Mouse (Mus musculus): ENCODE results near the gene Slc17a9. TPM values are rescaled to one million over a fixed set of nuclear protein-coding genes. Genes with fewer than 3 reads are reported as not detected.

Slc17a9 gene
- polyA plus RNA-seq, 1 experiment from 2014 or later = 0.42 TPM

DNA sequence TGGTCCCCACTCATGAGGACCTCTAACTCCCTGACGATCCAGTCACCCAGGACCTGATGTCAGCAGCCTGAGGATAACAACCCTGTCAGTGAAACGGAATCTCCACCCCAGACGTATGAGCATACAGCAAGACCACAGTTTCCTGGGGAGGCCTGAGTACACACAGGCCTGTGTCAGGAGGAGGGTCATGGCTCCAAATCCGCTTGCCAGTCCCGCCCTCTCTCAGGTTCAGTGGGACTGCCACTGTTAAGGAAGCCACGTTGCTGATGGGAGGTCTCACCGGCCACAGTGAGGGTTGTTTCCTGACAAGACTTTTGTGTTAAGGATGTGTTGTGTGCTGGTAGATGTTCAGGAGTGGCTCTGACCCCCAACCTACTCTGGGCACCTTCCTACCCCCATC, 16.4 kb downstream of the Slc17a9 start:
- DNase-seq (ENCODE audit: low spot score) = peak; percentile 2
- Histone ChIP-seq H3K4me3 (ENCODE audit: low read depth, low read length) (no peak overlapping the region), H3K4me1 (ENCODE audit: control insufficient read depth, insufficient read depth, low read length) (no peaks in the 10 kb centered on the region), H3K27me3 (ENCODE audit: control insufficient read depth, insufficient read depth, low read length) (no peaks in the 10 kb centered on the region), H3K4me2 (ENCODE audit: low read depth) (no peak overlapping the region), H3K36me3 (ENCODE audit: control insufficient read depth, insufficient read depth, low read length) (no peaks in the 10 kb centered on the region), H3K27ac (ENCODE audit: low read depth, low read length) (no peak overlapping the region), H3K9ac (ENCODE audit: low read length) (no peak overlapping the region), H3K9me3 (ENCODE audit: control insufficient read depth, low read length) (no peaks in the 10 kb centered on the region)
- ATAC-seq (ENCODE audit: insufficient read depth, low FRiP score, low TSS enrichment) = no peak
- 78% methylated on average over 7 of the region's 7 CpGs for WGBS

- DNase-seq (ENCODE audit: low spot score) = no peak
- Histone ChIP-seq H3K4me2 (ENCODE audit: low read depth) (no peak overlapping the region), H3K4me3 (ENCODE audit: low read depth, low read length) (no peak overlapping the region), H3K9me3 (ENCODE audit: control insufficient read depth, low read length) (no peaks in the 10 kb centered on the region), H3K9ac (ENCODE audit: low read length) (no peak overlapping the region), H3K27ac (ENCODE audit: low read depth, low read length) (no peak overlapping the region), H3K36me3 (ENCODE audit: control insufficient read depth, insufficient read depth, low read length) (no peaks in the 10 kb centered on the region), H3K4me1 (ENCODE audit: control insufficient read depth, insufficient read depth, low read length) (peaks cover 5% of the 10 kb centered on the region; the same call in 1 of the 2 replicates), H3K27me3 (ENCODE audit: control insufficient read depth, insufficient read depth, low read length) (no peaks in the 10 kb centered on the region)
- 89% methylated on average over 6 of the region's 6 CpGs for WGBS
- no peak for ATAC-seq (ENCODE audit: insufficient read depth, low FRiP score, low TSS enrichment)
Measured at GRCm38 (mm10) chr2:180742820-180743219, 17.8 kb downstream of the Slc17a9 start.

GRCm38 (mm10) chr2:180743321-180743720, 18.3 kb downstream of the Slc17a9 start:
- no peaks in the 10 kb centered on the region for H3K27me3 ChIP-seq (ENCODE audit: control insufficient read depth, insufficient read depth, low read length)
- 90% methylated on average over 2 of the region's 2 CpGs for WGBS
- no peak overlapping the region for H3K4me2 ChIP-seq (ENCODE audit: low read depth)
- no peaks in the 10 kb centered on the region for H3K9me3 ChIP-seq (ENCODE audit: control insufficient read depth, low read length)
- no peak for ATAC-seq (ENCODE audit: insufficient read depth, low FRiP score, low TSS enrichment)
- DNase-seq (ENCODE audit: low spot score) = no peak
- H3K9ac ChIP-seq (ENCODE audit: low read length) = no peak overlapping the region
- H3K4me3 ChIP-seq (ENCODE audit: low read depth, low read length) = no peak overlapping the region
- H3K27ac ChIP-seq (ENCODE audit: low read depth, low read length) = no peak overlapping the region
- H3K36me3 ChIP-seq (ENCODE audit: control insufficient read depth, insufficient read depth, low read length) = no peaks in the 10 kb centered on the region
- peaks cover 5% of the 10 kb centered on the region; the same call in 1 of the 2 replicates for H3K4me1 ChIP-seq (ENCODE audit: control insufficient read depth, insufficient read depth, low read length)

GRCm38 (mm10) chr2:180745248-180745927, 20.3 kb downstream of the Slc17a9 start:
- Histone ChIP-seq H3K4me2 (ENCODE audit: low read depth) (no peak overlapping the region), H3K36me3 (ENCODE audit: control insufficient read depth, insufficient read depth, low read length) (no peaks in the 10 kb centered on the region), H3K9me3 (ENCODE audit: control insufficient read depth, low read length) (no peaks in the 10 kb centered on the region), H3K27ac (ENCODE audit: low read depth, low read length) (no peak overlapping the region), H3K4me3 (ENCODE audit: low read depth, low read length) (no peak overlapping the region), H3K4me1 (ENCODE audit: control insufficient read depth, insufficient read depth, low read length) (peaks cover 5% of the 10 kb centered on the region; the same call in 1 of the 2 replicates), H3K27me3 (ENCODE audit: control insufficient read depth, insufficient read depth, low read length) (no peaks in the 10 kb centered on the region), H3K9ac (ENCODE audit: low read length) (no peak overlapping the region)
- 35% methylated on average over 17 of the region's 17 CpGs for WGBS
- DNase-seq (ENCODE audit: low spot score) = peak; percentile 86
- peak; percentile 38; the same call in 1 of the 2 replicates for ATAC-seq (ENCODE audit: insufficient read depth, low FRiP score, low TSS enrichment)

DNA sequence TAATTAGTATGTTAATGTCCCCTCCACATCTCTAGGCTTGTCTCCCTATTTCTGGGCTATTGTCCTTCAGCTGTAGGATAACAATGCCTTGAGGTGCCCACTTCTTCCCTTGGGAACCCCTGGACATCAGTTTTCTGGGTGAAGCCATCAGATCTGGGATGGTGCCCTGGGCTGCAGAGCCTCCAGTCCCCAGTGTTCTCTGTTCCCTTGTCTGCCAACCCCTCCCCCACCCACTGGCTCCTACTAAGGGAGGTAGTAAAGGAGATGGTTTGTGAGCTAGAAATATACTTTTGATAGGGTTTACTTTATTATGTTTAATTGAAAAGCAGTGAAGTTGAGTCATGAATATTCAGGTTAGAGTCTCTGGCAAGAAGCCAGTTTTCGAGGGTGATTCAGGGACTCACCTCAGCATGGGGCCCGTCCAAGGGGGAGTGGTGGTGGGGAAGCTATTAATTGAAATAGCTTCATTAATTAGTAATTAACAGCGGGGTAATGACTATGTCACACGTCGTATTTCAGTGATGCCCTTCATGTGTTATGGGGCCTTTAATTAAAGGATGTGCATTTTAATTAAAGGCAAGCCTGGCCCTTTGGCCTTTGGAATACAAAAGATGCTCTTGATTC, 21.6 kb downstream of the Slc17a9 start:
- no peak overlapping the region for H3K4me3 ChIP-seq (ENCODE audit: low read depth, low read length)
- peaks cover 5% of the 10 kb centered on the region; the same call in 1 of the 2 replicates for H3K4me1 ChIP-seq (ENCODE audit: control insufficient read depth, insufficient read depth, low read length)
- H3K36me3 ChIP-seq (ENCODE audit: control insufficient read depth, insufficient read depth, low read length) = no peaks in the 10 kb centered on the region
- H3K4me2 ChIP-seq (ENCODE audit: low read depth) = no peak overlapping the region
- 38% methylated on average over 5 of the region's 5 CpGs for WGBS
- DNase-seq (ENCODE audit: low spot score) (no peak), ATAC-seq (ENCODE audit: insufficient read depth, low FRiP score, low TSS enrichment) (no peak)
- H3K27me3 ChIP-seq (ENCODE audit: control insufficient read depth, insufficient read depth, low read length) = no peaks in the 10 kb centered on the region
- H3K27ac ChIP-seq (ENCODE audit: low read depth, low read length) = no peak overlapping the region
- H3K9me3 ChIP-seq (ENCODE audit: control insufficient read depth, low read length) = no peaks in the 10 kb centered on the region
- no peak overlapping the region for H3K9ac ChIP-seq (ENCODE audit: low read length)

- 72% methylated on average over 5 of the region's 5 CpGs for WGBS
- no peaks in the 10 kb centered on the region for H3K27me3 ChIP-seq (ENCODE audit: control insufficient read depth, insufficient read depth, low read length)
- H3K9ac ChIP-seq (ENCODE audit: low read length) = no peak overlapping the region
- no peak overlapping the region for H3K4me3 ChIP-seq (ENCODE audit: low read depth, low read length)
- H3K4me1 ChIP-seq (ENCODE audit: control insufficient read depth, insufficient read depth, low read length) = peaks cover 5% of the 10 kb centered on the region; the same call in 1 of the 2 replicates
- no peaks in the 10 kb centered on the region for H3K36me3 ChIP-seq (ENCODE audit: control insufficient read depth, insufficient read depth, low read length)
- no peak overlapping the region for H3K27ac ChIP-seq (ENCODE audit: low read depth, low read length)
- H3K4me2 ChIP-seq (ENCODE audit: low read depth) = no peak overlapping the region
- no peak for ATAC-seq (ENCODE audit: insufficient read depth, low FRiP score, low TSS enrichment)
- no peak for DNase-seq (ENCODE audit: low spot score)
- H3K9me3 ChIP-seq (ENCODE audit: control insufficient read depth, low read length) = no peaks in the 10 kb centered on the region
Measured at GRCm38 (mm10) chr2:180748904-180749303, 23.8 kb downstream of the Slc17a9 start.

DNA sequence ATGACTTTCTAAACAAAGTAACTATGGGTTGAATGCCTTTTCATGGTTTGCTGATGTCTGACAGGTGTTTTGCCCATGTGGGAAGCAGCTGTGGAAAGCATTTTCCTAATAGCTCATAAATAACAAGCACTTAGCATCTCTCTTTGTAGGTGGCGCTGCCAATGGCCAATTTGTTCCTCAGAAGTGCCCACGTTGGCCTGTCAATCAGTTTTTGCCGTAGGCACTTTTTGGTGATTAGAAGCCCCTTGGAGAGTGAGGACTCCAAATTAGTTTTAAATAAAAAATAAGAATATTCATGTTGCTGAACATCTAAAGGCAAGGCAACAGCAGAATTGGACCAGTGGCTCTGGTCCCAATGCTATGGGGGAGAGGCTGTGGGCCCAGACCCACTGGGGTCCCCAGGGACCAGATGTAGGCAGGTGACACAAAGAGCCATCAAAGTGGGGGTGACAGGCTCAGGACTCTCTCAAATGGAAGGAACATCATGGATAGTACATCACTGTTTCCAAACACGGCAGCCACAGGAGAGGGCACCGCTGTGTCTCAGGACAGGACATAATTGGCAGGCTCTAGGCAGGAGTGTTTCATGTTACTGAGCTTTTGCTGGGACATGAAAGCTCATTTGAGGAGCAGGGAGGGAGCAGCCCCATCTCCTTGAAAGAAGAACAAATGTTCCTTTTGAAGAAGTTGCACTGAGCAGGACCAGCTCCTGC, 30.1 kb downstream of the Slc17a9 start:
- Histone ChIP-seq H3K9me3 (ENCODE audit: control insufficient read depth, low read length) (no peaks in the 10 kb centered on the region), H3K4me2 (ENCODE audit: low read depth) (no peak overlapping the region), H3K27me3 (ENCODE audit: control insufficient read depth, insufficient read depth, low read length) (no peaks in the 10 kb centered on the region), H3K9ac (ENCODE audit: low read length) (no peak overlapping the region), H3K36me3 (ENCODE audit: control insufficient read depth, insufficient read depth, low read length) (no peaks in the 10 kb centered on the region), H3K4me1 (ENCODE audit: control insufficient read depth, insufficient read depth, low read length) (peaks cover 11% of the 10 kb centered on the region; the same call in 1 of the 2 replicates), H3K4me3 (ENCODE audit: low read depth, low read length) (no peak overlapping the region), H3K27ac (ENCODE audit: low read depth, low read length) (no peak overlapping the region)
- DNase-seq (ENCODE audit: low spot score) (no peak), ATAC-seq (ENCODE audit: insufficient read depth, low FRiP score, low TSS enrichment) (no peak)
- WGBS = 63% methylated on average over 5 of the region's 5 CpGs

GRCm38 (mm10) chr2:180755896-180756295, 30.8 kb downstream of the Slc17a9 start:
- no peak overlapping the region for H3K9ac ChIP-seq (ENCODE audit: low read length)
- peaks cover 11% of the 10 kb centered on the region; the same call in 1 of the 2 replicates for H3K4me1 ChIP-seq (ENCODE audit: control insufficient read depth, insufficient read depth, low read length)
- H3K27me3 ChIP-seq (ENCODE audit: control insufficient read depth, insufficient read depth, low read length) = no peaks in the 10 kb centered on the region
- 1% methylated on average over 8 of the region's 8 CpGs for WGBS
- DNase-seq (ENCODE audit: low spot score) = peak; percentile 71
- no peak overlapping the region for H3K4me3 ChIP-seq (ENCODE audit: low read depth, low read length)
- H3K27ac ChIP-seq (ENCODE audit: low read depth, low read length) = no peak overlapping the region
- H3K4me2 ChIP-seq (ENCODE audit: low read depth) = no peak overlapping the region
- H3K36me3 ChIP-seq (ENCODE audit: control insufficient read depth, insufficient read depth, low read length) = no peaks in the 10 kb centered on the region
- no peak for ATAC-seq (ENCODE audit: insufficient read depth, low FRiP score, low TSS enrichment)
- H3K9me3 ChIP-seq (ENCODE audit: control insufficient read depth, low read length) = no peaks in the 10 kb centered on the region
